Mouse (Mus musculus) heart, adult 2 months (tissue): Measurements from ENCODE around the gene Mras.

Source experiments
- CTCF ChIP-seq: fragments of 200-600 bp; IDR thresholded peaks from 2 replicates; pipeline ENCODE4 v1.8.1; 2022; ENCODE audit warnings: antibody characterized with exemption, mild to moderate bottlenecking, moderate library complexity
- EP300 ChIP-seq: fragments of 200-500 bp; IDR thresholded peaks from 2 replicates; pipeline ENCODE4 v1.6.1; 2011; ENCODE audit warnings: low read depth, low read length, control low read depth; ENCODE audit not compliant: insufficient read depth
- POLR2A ChIP-seq: fragments of 200-500 bp; IDR thresholded peaks from 2 replicates; pipeline ENCODE4 v1.6.1; 2011; ENCODE audit warnings: mild to moderate bottlenecking, low read depth, low read length, control low read depth; ENCODE audit not compliant: insufficient read depth

GRCm38 (mm10) chr9:99341600-99341999 is 95.6 kb downstream of the Mras start:
- TF ChIP-seq CTCF = no peak
- no peak for TF ChIP-seq POLR2A
- TF ChIP-seq EP300 = no peak
